ENCODE assay signal across 14 mouse cellular contexts in genomic region chr7:112318306-112318705, GRCm38 (mm10).
"Had no signal": no experiment of that assay in that cellular context is flagged by ENCODE, and none has a peak within 500 bp of the region (broad histone marks: within the 10 kb centered on the region; RNA-seq: fewer than 3 reads in every experiment).

No protein-coding gene starts in this region.

- H3K9me3 ChIP-seq: limb, embryonic 12.5 days; liver, embryonic 13.5 days; lung, embryonic 15.5 days; megakaryocyte, embryonic 14.5 days; midbrain, embryonic 15.5 days; neural tube, embryonic 12.5 days had no signal

- H3K36me3 ChIP-seq: limb, embryonic 12.5 days; liver, embryonic 13.5 days; midbrain, embryonic 15.5 days; neural tube, embryonic 12.5 days had no signal

- DNase-seq: kidney, postnatal 25 days; layer of hippocampus, adult 9-11 months; liver; liver, embryonic 13.5 days; liver, postnatal 0 days; lung, postnatal 14 days had no signal

- ATAC-seq: liver, postnatal 0 days; midbrain, embryonic 15.5 days had no signal

- H3K27ac ChIP-seq: liver, embryonic 13.5 days; macrophage; midbrain, embryonic 15.5 days; neural tube, embryonic 12.5 days; stomach, postnatal 0 days had no signal

- H3K4me1 ChIP-seq: liver, embryonic 13.5 days had no signal

- H3K27me3 ChIP-seq: liver, embryonic 13.5 days; lung, embryonic 15.5 days; midbrain, embryonic 15.5 days; neural tube, embryonic 12.5 days had no signal

- H3K9ac ChIP-seq: limb, embryonic 12.5 days; liver, embryonic 13.5 days; liver, postnatal 0 days; lung, embryonic 15.5 days; midbrain, embryonic 15.5 days; neural tube, embryonic 12.5 days had no signal

- H3K4me2 ChIP-seq: limb, embryonic 12.5 days; liver, embryonic 13.5 days; lung, embryonic 15.5 days; midbrain, embryonic 11.5 days; midbrain, embryonic 15.5 days; neural tube, embryonic 12.5 days had no signal

- H3K4me3 ChIP-seq: limb, embryonic 12.5 days; liver, embryonic 13.5 days; lung, embryonic 15.5 days; megakaryocyte, embryonic 14.5 days; midbrain, embryonic 15.5 days; neural tube, embryonic 12.5 days had no signal
